Mouse (Mus musculus) thymus, adult 18-20 months (tissue): ENCODE results near the gene Arhgef3.
A peak's percentile ranks its signal among the peaks of the same experiment; 100 is the strongest.
"Not testable (repeated sequence)": the region's sequence is repeated elsewhere in the genome, so short reads cannot be mapped to it uniquely, and the experiment has no call there.

Experiments
- DNase-seq, 2 experiments: peaks; one replicate each; pipeline ENCODE4 v3.0.0; 2022; ENCODE audit warnings: mixed read lengths in 2 of 2

The Arhgef3 gene

GRCm38 (mm10) chr14:27234270-27234840 is 119.7 kb downstream of the Arhgef3 start:
- no peak for DNase-seq

- DNase-seq: no peak
Observed at GRCm38 (mm10) chr14:27235897-27236553, 121.3 kb downstream of the Arhgef3 start.

GRCm38 (mm10) chr14:27237522-27238187 is 123.0 kb downstream of the Arhgef3 start:
- DNase-seq: peak; percentile 53 to 70

DNA sequence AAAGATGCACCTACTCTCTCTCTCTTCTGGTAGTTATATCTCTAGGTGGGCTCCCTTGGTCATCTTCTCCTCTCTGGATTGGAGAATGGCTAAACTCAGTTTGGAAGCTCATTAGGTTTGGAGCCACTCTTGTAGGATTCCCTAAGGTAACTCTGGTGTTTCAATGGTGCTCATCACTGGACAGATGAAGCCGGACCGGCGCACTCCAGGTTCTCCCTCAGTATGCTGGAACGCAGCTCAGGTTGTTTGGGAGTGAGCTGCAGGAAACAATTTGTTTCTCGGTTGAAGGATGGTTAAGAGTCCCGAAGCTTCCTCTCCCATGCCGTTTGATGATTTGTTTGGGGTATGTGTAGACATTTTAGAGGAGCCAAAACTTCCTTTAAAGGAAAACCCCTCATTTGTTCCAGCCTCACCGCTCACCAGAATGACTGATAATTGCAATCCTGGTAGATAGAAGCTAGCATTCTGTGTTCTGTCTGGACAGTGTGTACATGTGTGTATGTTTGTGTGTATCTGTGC is 124.0 kb downstream of the Arhgef3 start:
- no peak for DNase-seq

GRCm38 (mm10) chr14:27239551-27240091 is 124.9 kb downstream of the Arhgef3 start:
- no peak for DNase-seq

DNA sequence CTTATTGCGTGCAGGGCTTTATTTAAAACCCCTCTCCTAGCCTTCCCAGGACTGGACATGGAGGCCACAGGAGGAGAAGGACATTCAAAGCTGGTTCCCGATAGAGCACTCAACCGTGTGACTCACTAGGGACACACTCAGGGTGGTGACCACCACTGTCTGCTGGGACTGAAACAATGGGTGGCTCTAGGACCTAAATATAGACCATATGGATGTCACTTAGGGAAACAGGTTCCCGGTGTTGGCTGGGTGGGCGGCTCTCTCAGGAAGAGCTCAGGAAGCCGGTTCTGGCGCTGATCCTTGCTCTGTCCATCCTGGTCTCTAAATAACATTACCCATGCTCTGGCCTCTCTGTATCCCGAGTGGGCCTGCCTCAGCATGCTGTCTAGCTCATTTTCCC is 127.6 kb downstream of the Arhgef3 start:
- no peak for DNase-seq

- no peak for DNase-seq
Observed at GRCm38 (mm10) chr14:27242769-27243168, 128.1 kb downstream of the Arhgef3 start.

- no peak for DNase-seq
Observed at GRCm38 (mm10) chr14:27243585-27243984, 128.9 kb downstream of the Arhgef3 start.

DNA sequence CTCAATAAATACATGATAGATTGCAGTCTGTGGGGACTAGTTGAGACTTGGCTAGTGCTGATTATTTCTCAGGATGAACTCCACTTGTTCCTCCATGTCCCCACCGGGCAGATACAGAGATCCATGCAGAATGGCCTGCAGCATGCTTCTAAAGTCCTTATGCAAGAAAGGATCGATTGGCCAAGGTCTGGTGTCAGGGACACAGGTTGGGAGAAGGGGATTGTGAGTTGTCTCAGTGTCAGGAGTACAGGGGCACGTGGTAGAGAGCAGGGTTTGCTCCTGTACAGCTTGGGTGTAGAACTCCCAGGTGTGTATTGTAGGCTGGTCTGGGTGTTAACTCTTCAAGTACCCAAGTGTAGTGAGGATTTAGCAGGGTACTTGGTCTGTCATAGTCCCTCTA is 130.2 kb downstream of the Arhgef3 start:
- DNase-seq: no peak

DNA sequence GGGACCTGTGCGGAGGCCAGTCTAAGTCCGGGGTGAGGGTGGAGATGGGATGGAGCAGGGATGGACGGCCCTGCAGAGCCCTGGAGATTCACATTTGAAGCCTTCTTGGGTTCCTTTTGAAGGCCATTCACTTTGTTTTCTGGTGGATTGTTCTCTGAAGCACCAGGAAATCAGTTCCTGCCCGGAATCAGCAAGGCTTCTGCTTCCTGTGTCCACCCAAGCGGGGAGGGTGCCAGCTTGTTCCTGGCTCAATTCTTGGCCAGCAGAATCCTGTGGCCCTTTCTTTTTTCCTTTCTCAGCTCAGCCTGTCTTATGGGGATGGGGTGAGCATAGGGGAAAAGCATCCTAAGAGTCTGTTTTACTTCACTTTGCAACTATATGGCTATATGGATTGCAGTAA is 131.7 kb downstream of the Arhgef3 start:
- no peak for DNase-seq

DNA sequence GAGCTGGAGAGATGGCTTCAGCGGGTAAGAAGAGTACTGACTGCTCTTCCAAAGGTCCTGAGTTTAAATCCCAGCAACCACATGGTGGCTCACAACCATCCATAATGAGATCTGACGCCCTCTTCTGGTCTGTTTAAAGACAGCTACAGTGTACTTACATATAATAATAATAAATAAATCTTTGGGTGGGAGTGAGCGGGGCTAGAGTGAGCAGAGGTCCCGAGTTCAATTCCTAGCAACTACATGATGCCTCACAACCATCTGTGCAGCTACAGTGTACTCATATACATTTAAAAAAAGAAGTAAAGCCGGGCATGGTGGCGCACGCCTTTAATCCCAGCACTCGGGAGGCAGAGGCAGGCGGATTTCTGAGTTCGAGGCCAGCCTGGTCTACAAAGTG is 132.2 kb downstream of the Arhgef3 start:
- DNase-seq: not testable (repeated sequence)

DNA sequence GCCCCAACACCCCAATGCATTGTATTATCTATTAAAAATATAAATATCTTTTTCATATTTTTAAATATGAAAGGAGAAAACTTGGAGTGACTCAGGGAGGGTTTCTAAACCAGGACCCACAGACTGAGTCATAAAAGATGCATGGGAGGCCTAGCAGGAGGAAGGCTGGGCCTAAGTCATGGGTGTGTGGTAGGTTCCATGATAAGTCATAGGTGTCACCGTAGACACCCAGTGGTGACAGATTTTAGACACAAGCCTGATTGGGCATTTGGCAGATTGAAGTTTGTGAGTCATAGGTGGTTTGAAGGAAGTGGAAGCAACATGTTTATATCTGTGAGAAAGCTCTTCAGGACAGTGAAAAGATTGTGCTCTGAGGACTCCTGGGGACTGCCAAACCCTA is 134.4 kb downstream of the Arhgef3 start:
- DNase-seq: no peak

DNA sequence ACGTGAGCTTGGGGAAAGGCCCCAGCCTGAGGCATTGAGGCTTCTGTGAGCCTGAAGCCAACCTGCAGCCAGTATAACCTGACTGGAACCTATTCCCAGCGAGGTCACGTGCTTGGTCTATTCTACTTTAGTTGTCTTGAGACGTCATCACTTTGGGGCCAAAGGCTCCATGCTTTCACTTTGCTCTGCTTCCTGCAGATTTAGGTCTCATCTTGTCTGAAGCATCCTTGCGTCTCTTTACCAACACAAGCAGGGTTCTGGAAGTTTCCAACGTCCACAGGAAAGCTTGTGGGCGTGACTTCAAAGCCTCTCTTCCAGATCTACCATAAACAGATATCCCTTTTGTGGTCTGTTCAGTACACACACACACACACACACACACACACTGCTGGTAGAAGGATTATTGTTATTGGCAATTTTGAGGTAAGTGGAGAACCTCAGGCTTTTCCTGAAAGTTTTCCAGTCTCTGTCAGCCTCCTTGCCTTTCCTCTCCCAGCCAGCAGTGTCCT is 135.6 kb downstream of the Arhgef3 start:
- no peak for DNase-seq

DNA sequence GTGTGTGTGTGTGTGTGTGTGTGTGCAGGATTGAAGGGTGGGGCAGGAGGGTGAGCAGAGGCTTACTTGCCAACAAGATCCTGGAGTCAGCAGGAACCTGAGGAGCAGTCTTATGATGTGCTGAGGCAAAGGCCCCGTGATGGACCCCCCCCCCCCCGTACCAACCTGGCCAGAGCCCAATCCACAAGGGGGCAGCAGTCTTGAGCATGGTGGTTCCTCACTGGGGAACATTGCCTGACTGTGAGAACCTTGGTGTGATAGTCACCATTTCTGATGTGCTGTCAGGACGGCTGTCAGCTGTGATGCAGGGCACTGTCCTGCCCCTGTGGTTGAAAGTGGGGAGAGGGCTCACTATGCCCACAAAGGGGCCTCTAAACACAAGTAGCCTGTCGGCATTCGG is 138.7 kb downstream of the Arhgef3 start:
- no peak for DNase-seq

GRCm38 (mm10) chr14:27262349-27262748 is 147.7 kb downstream of the Arhgef3 start:
- no peak for DNase-seq

GRCm38 (mm10) chr14:27266601-27267000 is 151.9 kb downstream of the Arhgef3 start:
- DNase-seq: no peak

DNA sequence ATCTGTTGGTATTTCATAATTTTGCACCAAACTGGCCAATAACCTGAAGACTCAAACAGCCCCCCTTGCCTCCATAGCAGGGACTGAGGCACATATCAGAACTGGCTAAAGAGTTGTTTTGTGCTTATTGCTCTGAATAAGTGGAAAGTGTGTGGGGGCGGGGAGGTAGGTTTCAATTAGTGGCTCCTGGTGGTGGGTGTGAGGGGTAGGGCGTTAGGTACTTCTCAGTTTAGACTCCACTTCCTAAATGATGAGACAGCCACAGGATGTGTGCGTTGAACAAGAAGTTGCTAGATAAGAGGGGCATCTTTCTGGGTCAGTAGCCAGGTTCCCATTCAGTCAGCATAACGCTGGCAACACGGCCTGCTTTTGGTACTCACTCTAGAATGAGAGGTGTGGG is 153.4 kb downstream of the Arhgef3 start:
- DNase-seq: no peak

DNA sequence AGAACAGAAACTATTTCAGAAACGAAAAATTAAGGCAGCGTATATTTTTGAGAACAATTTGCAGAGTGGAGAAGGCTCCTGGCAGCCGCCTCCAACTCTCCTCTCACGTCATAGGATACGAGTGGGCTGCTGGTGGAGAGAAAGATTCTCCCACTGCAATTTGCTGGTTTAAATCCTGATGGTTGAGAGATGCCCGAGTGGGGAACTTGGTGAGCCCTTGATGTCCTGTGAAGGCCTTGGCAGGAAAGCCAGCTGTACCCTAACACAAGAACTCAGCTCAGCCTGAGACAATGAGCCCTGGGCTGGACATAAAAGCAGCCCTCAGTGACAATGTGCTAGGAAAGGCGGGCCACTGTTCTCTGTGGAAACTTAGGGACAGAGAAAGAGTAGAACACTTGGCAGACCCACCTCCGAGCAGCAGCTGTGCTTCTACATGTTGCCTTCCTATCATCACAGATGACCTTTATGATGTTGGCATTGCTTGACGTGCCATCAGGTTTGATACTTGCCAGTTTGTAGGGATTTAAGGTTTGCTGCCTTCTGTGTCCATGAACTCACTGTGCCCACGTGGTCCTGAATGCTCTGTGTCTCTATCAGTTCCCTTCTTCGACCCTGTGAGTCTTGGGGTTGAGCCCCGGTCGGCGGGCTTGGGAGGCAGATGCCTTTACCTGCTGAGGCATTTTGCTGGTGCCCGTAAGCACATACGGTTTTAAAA is 154.4 kb downstream of the Arhgef3 start:
- no peak for DNase-seq

DNA sequence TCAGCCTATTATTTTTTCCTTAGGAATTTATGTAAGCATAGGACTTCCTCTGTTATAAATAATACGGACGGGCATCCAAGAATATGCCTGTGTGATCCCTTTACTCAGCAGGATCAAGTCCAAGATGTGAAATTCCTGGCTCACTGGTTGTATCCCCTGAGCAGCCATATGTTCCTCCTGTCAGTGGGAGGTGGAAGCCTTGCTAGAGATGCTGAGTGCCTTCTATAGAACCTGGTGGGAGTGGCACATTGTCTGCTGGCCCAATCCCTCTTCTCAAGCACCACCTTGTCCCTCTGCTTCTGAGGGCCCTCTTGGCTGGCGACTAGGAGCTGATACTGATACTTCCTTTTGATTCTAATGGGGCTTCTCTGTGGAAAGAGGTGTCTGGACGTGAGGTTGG is 155.1 kb downstream of the Arhgef3 start:
- DNase-seq: no peak

- DNase-seq: no peak
Observed at GRCm38 (mm10) chr14:27270466-27270865, 155.8 kb downstream of the Arhgef3 start.

DNA sequence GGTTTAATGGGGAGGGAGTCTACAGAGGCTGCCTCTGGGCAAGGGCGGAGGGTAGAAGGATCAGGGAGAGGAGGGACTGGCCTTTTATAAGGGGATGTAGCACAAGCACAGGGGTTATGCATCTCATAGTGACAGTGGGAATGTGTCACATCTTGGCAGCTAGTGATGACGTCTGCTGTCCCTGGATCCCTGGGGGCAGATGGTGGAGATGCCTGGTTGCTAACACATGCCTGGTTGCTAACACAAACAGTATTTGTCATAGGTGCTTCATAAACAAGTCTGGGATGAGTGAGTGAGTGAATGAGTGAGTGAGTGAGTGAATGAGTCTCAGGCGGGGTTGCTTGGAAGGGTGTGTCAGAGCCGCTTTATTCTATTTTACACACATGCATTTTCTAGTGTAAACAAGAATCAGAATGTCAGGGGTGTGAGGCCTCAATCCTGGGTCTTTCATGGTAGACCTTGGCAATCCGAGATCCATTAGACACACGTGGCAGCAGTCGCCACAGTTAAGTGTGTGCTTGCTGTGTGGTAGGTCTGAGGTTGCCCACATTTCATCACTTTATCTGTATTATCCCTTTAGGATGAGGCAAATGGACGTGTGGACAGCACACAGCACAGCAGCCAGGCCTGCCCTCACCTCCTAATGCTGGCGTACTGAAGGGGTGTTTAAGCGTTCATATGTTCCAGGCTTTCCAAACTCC is 156.8 kb downstream of the Arhgef3 start:
- no peak for DNase-seq
